Mouse (Mus musculus) erythroblast, adult 5-6 weeks (primary cell): ENCODE data around the gene Sparcl1. TPM values are rescaled to one million over a fixed set of nuclear protein-coding genes. Genes with fewer than 3 reads are reported as not detected.
A peak's percentile ranks its signal among the peaks of the same experiment; 100 is the strongest.

Source experiments
- ATAC-seq: replicated peaks from 2 replicates; pipeline ENCODE4 v1.8.0; 2016; ENCODE audit warnings: moderate number of reproducible peaks, mild to moderate bottlenecking, moderate TSS enrichment, inconsistent platforms; ENCODE audit not compliant: poor library complexity, low FRiP score, severe bottlenecking
- total RNA-seq, 2 experiments: library from RNA; stranded (forward) in 1 of 2; stranded (reverse) in 1 of 2; fragments of 150-400 nt in 1 of 2; fragments of 200-764, 138-1000 nt in 1 of 2; gene quantifications; 2 replicates each; pipeline versions ENCODE4 v1.2.3 to v1.2.4; 2015 to 2017; ENCODE audit warnings: low replicate concordance in 2 of 2

Sparcl1 gene
- total RNA-seq, 2 experiments from 2014 or later: 0.85 TPM; not detected in 1

DNA sequence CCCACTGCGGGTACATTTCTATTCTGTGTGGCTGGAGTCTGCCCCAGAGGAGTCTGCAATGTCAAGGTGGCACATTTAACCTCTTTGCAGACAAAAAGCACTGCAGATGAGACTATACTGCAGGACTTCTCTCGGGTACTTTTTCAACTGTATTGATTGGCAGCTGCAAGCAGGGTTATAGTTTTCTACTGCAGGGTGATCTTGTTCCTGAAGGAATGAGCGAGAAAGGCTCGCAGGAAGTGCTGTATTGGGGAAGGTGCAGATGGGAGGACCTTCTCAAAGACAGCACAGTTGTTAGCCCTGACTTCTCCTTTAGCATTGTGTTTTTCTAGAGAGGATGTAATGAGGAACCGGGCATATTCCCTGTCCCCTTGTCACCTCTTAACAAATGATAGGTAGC is 1.0 kb downstream of the Sparcl1 start:
- no peak for ATAC-seq

GRCm38 (mm10) chr5:104112016-104112415 is 1.5 kb downstream of the Sparcl1 start:
- no peak for ATAC-seq

DNA sequence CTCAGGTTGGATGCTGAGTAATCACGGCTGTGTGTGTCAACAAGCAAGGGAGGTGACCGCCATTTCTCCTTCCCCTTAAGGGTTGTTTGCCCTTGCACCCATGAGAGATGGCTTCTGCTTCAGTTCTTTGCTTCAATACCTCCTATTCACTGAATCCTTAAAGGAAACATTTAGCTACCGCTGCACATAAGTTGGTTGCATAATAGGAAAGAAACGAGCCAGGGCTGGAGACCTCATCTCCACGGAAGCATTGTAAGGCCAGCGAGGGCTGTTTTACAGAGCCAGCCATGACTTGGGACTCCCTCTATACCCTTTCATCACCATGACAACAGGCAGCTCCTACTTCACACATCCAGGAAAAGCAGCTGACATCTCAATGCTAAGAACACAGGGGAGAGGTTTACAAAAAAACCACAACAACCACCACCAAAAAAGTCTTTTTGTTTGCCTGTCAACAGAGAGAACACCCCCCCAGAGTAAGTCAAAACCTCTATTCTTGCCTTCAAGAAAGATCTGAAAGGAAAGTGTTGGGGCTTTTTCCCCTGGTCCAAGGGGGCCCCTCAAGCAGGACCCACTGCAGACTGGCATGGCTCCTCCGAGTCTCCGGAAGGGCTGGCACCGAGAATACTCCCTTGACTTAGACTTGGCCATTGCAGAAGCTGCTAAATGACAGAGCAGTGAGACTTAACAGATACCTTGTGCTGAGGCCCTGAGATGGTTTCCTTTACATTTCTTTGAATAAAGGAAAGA is 3.2 kb downstream of the Sparcl1 start:
- ATAC-seq: no peak

- no peak for ATAC-seq
These were observed 4.0 kb downstream of the Sparcl1 start for GRCm38 (mm10) chr5:104109516-104109915.

DNA sequence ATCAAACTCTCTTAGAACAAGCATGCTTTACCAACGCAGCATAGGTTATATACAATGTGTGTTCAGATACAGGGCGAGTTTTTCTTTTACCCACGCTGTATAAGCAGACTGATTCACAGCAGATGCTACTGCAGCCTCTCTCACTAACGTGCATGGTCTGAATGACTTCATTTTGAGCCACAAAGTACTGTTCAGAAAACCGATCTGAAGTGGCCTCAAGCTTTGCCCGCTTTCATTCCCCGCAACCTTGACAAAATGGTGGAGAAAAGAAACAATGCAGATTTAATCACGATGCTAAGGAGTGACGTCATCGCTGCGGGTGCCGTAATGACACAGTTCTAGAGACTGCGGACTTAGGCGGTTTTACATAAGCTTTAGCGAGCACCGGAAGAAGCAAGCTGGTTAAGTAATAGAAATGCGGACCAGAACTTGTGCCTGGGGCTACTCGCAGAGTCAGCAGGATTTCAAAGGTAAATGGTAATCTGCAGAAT is 4.6 kb downstream of the Sparcl1 start:
- ATAC-seq: no peak

DNA sequence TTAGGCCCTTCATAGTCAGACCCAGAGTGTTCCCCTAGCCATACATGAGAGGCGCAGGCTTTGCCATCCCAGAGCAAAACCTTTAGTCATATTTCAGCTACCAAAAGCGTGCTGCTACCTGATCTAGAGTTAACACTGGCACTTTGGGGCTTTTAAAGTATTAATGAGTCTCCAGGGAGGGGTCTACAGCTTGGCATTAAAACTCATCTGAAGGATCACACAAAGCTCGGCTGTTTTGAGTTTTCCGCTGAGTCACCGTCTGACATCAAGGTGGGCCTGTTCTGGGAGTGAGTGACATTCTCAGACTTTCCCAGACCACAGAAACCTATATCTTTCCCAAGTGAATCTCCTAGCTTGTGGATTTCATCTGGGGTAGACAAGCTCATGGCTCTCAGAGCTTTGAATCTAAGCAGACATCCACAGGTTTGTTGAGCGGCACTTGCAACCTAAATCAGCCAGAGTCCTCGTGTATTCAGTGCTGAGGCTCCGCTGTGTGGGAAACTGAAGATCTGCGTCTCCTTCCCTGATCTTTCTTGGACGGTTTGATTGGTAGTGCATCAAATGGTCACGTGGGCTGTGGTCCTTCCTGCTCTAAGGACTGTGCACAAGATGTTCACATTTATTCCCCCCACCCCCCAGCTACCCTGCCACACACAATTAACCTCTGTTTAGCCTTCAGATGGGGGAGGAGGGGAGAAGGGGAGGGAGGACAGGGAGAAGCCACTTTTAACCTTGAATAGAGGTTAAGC is 5.2 kb downstream of the Sparcl1 start:
- ATAC-seq: no peak

DNA sequence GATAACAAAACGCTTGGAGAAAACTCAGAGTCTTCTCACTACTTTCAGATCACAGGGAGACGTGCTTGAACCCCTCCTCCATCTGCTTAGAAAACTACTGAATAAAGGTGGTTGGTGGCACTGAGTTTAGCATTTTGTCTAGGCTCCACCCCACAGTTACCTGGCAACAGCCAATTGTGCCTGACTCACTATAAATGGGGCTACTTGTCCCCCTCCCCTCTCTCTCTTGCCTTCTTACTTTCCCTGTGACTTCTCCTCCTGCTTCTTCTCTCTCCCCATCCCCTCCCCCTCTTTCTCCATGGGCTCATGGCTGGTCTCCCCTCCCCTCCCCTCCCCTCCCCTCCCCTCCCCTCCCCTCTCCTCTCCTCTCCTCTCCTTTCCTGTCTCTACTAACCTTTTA is 9.4 kb downstream of the Sparcl1 start:
- no peak for ATAC-seq

DNA sequence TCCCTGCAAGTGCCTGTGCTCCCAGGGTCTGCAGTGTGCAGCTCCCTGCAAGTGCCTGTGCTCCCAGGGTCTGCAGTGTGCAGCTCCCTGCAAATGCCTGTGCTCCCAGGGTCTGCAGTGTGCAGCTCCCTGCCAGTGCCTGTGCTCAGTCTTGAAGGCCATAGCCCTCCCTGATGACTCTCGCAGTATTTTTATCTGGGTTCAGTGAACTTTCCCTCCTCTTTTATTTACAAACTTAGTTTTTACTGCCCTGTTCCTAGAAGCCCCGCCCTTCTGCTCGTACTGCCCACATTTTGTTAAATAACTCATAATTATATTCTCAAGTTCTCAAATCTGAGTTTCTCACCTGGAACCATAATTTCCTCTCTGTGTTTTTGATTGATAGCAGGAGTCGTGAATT is 10.4 kb downstream of the Sparcl1 start:
- no peak for ATAC-seq

DNA sequence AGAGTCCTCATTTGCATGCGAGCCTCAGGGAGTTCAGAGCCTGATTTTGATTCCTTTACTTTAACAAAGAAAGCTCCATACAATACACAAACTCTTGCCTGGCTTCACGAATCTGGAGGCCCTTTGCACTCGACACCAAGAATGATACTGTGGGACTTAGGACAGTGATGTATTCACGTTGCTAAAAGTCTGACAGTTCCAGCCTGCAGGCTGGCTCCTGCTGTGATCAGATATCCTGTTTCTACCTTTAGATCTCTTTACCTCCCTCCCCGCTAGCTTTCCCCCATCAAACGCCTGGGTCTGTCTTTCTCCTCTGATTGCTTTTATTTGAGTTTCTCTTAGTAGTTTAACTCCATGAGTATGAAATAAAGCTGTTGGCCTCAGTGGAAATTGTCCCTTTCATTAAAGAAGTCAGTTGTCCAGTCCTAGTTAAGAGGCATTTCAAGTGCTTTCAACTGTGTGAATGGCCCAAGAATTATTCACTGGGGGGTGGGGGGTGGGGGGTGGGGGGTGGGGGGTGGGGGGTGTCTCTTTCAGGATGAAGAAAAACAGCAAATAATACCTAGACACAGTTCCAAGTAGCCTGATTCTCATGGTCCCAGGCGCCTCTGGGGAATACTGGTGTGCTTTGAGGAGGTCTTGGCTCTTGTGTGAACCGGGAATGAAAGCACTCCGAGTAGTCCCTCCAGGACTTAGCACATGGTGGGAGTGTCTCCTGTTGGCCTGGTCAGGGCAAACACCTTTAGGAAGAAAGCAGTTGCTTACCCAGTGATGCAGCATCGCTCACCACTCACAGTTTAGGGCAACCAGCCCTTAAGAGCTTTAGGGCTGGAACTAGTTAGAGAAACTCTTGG is 11.6 kb downstream of the Sparcl1 start:
- no peak for ATAC-seq

- no peak for ATAC-seq
These were observed 17.2 kb downstream of the Sparcl1 start for GRCm38 (mm10) chr5:104096078-104096938.

- no peak for ATAC-seq
These were observed 18.0 kb downstream of the Sparcl1 start for GRCm38 (mm10) chr5:104095416-104096077.

- ATAC-seq: no peak
These were observed 23.8 kb downstream of the Sparcl1 start for GRCm38 (mm10) chr5:104089751-104090150.

- no peak for ATAC-seq
These were observed 28.2 kb downstream of the Sparcl1 start for GRCm38 (mm10) chr5:104085366-104085765.

- ATAC-seq: no peak
These were observed 32.8 kb downstream of the Sparcl1 start for GRCm38 (mm10) chr5:104080736-104081135.

DNA sequence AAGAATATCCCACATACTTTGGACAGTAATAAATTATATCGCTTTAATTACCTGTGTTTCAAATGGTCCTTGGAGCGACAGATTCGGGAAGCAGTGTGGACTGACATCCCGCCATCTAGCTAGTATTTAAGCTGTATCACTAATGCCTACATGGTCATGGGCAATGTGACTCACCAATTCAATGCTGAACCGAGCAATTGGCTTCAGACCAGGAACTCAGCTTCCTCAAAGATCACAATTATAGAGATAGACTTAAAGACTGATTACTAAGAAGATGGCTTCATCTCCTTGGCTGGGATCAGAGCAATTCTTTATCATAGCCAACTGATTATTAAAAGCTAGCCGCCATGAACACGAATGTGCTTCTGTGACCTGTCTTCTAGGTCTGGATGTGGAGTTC is 36.0 kb downstream of the Sparcl1 start, which contains the start of gene Gm17660:
Gene Gm17660, minus strand, starts transcription at position 101 of the 400 bp plus-strand sequence.
- no peak for ATAC-seq

DNA sequence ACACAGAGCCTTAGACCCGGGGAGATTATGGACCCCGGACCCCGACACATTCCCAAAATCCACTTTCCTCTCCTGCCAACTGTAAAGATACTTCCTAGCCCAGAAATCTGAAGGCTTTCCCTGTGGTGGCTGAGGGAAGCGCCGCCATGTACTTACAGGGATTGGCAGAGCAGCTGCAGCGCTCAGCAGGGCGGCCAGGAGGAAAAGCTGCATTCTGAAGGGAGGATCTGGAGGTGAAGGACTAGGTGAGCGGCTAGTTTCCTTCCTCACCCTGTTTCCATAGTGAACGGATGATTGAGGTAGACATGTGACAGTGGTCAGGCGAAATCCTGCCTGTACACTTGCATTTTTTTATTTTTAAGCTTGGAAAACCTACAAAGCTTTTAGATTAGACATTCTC is 37.2 kb downstream of the Sparcl1 start:
- ATAC-seq: no peak

DNA sequence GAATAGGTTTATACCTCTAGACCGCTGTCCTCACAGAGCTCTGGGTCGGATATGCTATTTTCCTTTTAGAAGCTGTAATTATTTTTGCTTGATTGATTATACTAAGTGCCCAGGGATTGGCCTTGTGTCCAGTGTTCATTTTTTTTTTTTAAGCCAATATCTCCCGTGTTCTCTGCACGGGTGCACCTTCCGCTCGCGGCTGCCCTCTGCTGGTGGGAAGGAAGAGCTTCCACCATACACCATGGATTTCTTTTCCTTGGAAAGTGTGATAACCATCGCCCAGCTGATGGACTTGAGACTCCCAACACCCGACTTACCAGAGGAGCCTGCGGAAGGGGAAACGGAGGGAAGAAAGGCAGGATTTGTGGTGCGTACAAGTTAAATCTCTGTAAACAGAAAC is 39.1 kb downstream of the Sparcl1 start:
- ATAC-seq: peak; percentile 89

DNA sequence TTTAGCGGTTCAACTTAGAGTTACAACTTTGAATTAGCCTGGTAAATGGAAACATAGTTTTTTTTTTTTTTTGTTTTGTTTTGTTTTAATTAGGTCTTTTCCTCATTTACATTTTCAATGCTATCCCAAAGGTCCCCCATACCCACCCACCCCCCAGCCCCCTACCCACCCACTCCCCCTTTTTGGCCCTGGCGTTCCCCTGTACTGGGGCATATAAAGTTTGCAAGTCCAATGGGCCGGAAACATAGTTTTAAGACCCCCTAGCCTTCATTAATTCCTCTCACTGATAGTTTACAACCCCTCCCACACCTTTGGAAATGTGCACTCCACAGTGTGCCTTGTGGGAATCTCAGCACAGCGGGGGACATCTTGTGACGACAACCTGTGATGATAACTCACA is 39.9 kb downstream of the Sparcl1 start:
- ATAC-seq: no peak
